Mouse (Mus musculus): ENCODE results near the gene Ankrd2. TPM values are rescaled to one million over a fixed set of nuclear protein-coding genes. Genes with fewer than 3 reads are reported as not detected.

Gene Ankrd2
- 0.33 and 0.45 TPM in 2 replicates for polyA plus RNA-seq (2012; rRNA removed)

GRCm38 (mm10) chr19:42035456-42036248 lies at the start of gene Ankrd2:
TSS of gene Ankrd2 (plus strand) at chr19:42036000.
- Histone ChIP-seq H3K4me1 (ENCODE audit: control insufficient read depth, insufficient read depth, low read length) (no peaks in the 10 kb centered on the region), H3K27ac (ENCODE audit: insufficient read depth, low read length) (no peak within 1 kb of the TSS), H3K4me3 (ENCODE audit: insufficient read depth, low read length) (no peak within 1 kb of the TSS)
- peak; percentile 66 for TF ChIP-seq CTCF (IDR thresholded peaks at IDR 0.05; ENCODE audit: extremely low read depth, insufficient read depth, low read length)
- no peak for TF ChIP-seq POLR2A (IDR thresholded peaks at IDR 0.05; ENCODE audit: extremely low read depth, insufficient read depth, low read length)

GRCm38 (mm10) chr19:41987206-41987605 lies 48.6 kb upstream of the Ankrd2 start:
- H3K4me3 ChIP-seq (ENCODE audit: insufficient read depth, low read length): no peak overlapping the region
- TF ChIP-seq CTCF (IDR thresholded peaks at IDR 0.05; ENCODE audit: extremely low read depth, insufficient read depth, low read length) (no peak), POLR2A (IDR thresholded peaks at IDR 0.05; ENCODE audit: extremely low read depth, insufficient read depth, low read length) (no peak)
- H3K4me1 ChIP-seq (ENCODE audit: control insufficient read depth, insufficient read depth, low read length): peaks cover under 1% of the 10 kb centered on the region; the same call in 1 of the 2 replicates
- H3K27ac ChIP-seq (ENCODE audit: insufficient read depth, low read length): no peak overlapping the region

- Histone ChIP-seq H3K27ac (ENCODE audit: insufficient read depth, low read length) (no peak overlapping the region), H3K4me3 (ENCODE audit: insufficient read depth, low read length) (no peak overlapping the region), H3K4me1 (ENCODE audit: control insufficient read depth, insufficient read depth, low read length) (peaks cover 2% of the 10 kb centered on the region; the same call in 1 of the 2 replicates)
- no peak for TF ChIP-seq POLR2A (IDR thresholded peaks at IDR 0.05; ENCODE audit: extremely low read depth, insufficient read depth, low read length)
- no peak for TF ChIP-seq CTCF (IDR thresholded peaks at IDR 0.05; ENCODE audit: extremely low read depth, insufficient read depth, low read length)
Observed at GRCm38 (mm10) chr19:41989810-41990209, 46.0 kb upstream of the Ankrd2 start.

GRCm38 (mm10) chr19:41991926-41992477 lies 43.8 kb upstream of the Ankrd2 start:
- Histone ChIP-seq H3K4me3 (ENCODE audit: insufficient read depth, low read length) (no peak overlapping the region), H3K4me1 (ENCODE audit: control insufficient read depth, insufficient read depth, low read length) (peaks cover 2% of the 10 kb centered on the region; the same call in 1 of the 2 replicates), H3K27ac (ENCODE audit: insufficient read depth, low read length) (no peak overlapping the region)
- TF ChIP-seq POLR2A (IDR thresholded peaks at IDR 0.05; ENCODE audit: extremely low read depth, insufficient read depth, low read length): no peak
- TF ChIP-seq CTCF (IDR thresholded peaks at IDR 0.05; ENCODE audit: extremely low read depth, insufficient read depth, low read length): no peak

- Histone ChIP-seq H3K27ac (ENCODE audit: insufficient read depth, low read length) (no peak overlapping the region), H3K4me1 (ENCODE audit: control insufficient read depth, insufficient read depth, low read length) (peaks cover 2% of the 10 kb centered on the region; the same call in 1 of the 2 replicates), H3K4me3 (ENCODE audit: insufficient read depth, low read length) (no peak overlapping the region)
- TF ChIP-seq POLR2A (IDR thresholded peaks at IDR 0.05; ENCODE audit: extremely low read depth, insufficient read depth, low read length) (no peak), CTCF (IDR thresholded peaks at IDR 0.05; ENCODE audit: extremely low read depth, insufficient read depth, low read length) (no peak)
Observed at GRCm38 (mm10) chr19:41992971-41993370, 42.8 kb upstream of the Ankrd2 start.

GRCm38 (mm10) chr19:41993484-41993883 lies 42.3 kb upstream of the Ankrd2 start:
- no peak for TF ChIP-seq POLR2A (IDR thresholded peaks at IDR 0.05; ENCODE audit: extremely low read depth, insufficient read depth, low read length)
- TF ChIP-seq CTCF (IDR thresholded peaks at IDR 0.05; ENCODE audit: extremely low read depth, insufficient read depth, low read length): no peak
- no peak overlapping the region for H3K27ac ChIP-seq (ENCODE audit: insufficient read depth, low read length)

GRCm38 (mm10) chr19:41994023-41994422 lies 41.8 kb upstream of the Ankrd2 start:
- H3K4me1 ChIP-seq (ENCODE audit: control insufficient read depth, insufficient read depth, low read length): peaks cover 2% of the 10 kb centered on the region; the same call in 1 of the 2 replicates
- TF ChIP-seq CTCF (IDR thresholded peaks at IDR 0.05; ENCODE audit: extremely low read depth, insufficient read depth, low read length) (no peak), POLR2A (IDR thresholded peaks at IDR 0.05; ENCODE audit: extremely low read depth, insufficient read depth, low read length) (no peak)

More at GRCm38 (mm10) chr19:41993484-41993883, 42.3 kb upstream of the Ankrd2 start:
- peaks cover 2% of the 10 kb centered on the region; the same call in 1 of the 2 replicates for H3K4me1 ChIP-seq (ENCODE audit: control insufficient read depth, insufficient read depth, low read length)
- H3K4me3 ChIP-seq (ENCODE audit: insufficient read depth, low read length): no peak overlapping the region

GRCm38 (mm10) chr19:41995483-41995882 lies 40.3 kb upstream of the Ankrd2 start:
- no peak overlapping the region for H3K27ac ChIP-seq (ENCODE audit: insufficient read depth, low read length)
- no peak for TF ChIP-seq POLR2A (IDR thresholded peaks at IDR 0.05; ENCODE audit: extremely low read depth, insufficient read depth, low read length)
- TF ChIP-seq CTCF (IDR thresholded peaks at IDR 0.05; ENCODE audit: extremely low read depth, insufficient read depth, low read length): no peak
- no peak overlapping the region for H3K4me3 ChIP-seq (ENCODE audit: insufficient read depth, low read length)

More at GRCm38 (mm10) chr19:41994023-41994422, 41.8 kb upstream of the Ankrd2 start:
- Histone ChIP-seq H3K27ac (ENCODE audit: insufficient read depth, low read length) (no peak overlapping the region), H3K4me3 (ENCODE audit: insufficient read depth, low read length) (no peak overlapping the region)

GRCm38 (mm10) chr19:41997090-41997489 lies 38.7 kb upstream of the Ankrd2 start:
- TF ChIP-seq CTCF (IDR thresholded peaks at IDR 0.05; ENCODE audit: extremely low read depth, insufficient read depth, low read length): no peak
- peaks cover 2% of the 10 kb centered on the region for H3K4me1 ChIP-seq (ENCODE audit: control insufficient read depth, insufficient read depth, low read length)
- no peak overlapping the region for H3K4me3 ChIP-seq (ENCODE audit: insufficient read depth, low read length)
- H3K27ac ChIP-seq (ENCODE audit: insufficient read depth, low read length): no peak overlapping the region

More at GRCm38 (mm10) chr19:41995483-41995882, 40.3 kb upstream of the Ankrd2 start:
- peaks cover 2% of the 10 kb centered on the region for H3K4me1 ChIP-seq (ENCODE audit: control insufficient read depth, insufficient read depth, low read length)
